Mouse (Mus musculus): Measurements from ENCODE around the gene Anapc7. TPM values are rescaled to one million over a fixed set of nuclear protein-coding genes. Genes with fewer than 3 reads are reported as not detected.

The Anapc7 gene
- polyA plus RNA-seq, 1 experiment from 2014 or later = 53.9 TPM

DNA sequence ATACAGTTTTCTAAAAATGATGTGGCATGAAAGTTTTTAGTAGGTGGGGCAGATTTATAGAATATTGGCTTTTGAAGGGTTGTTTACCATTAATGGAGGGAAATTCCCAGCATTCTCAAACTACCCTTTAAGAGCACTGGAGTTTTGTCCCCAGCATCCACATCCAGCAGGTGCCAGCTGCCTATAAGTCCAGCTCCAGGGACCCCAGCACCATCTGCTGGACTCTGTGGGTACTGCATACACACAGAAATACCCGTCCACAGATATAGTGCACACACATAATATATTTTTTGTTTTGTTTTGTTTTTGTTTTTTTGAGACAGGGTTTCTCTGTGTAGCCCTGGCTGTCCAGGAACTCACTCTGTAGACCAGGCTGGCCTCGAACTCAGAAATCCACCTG, 27.6 kb upstream of the Anapc7 start:
- WGBS = 52% methylated on average over 2 of the region's 2 CpGs
- Histone ChIP-seq H3K27me3 (ENCODE audit: low read depth, poor library complexity, severe bottlenecking) (no peaks in the 10 kb centered on the region), H3K4me3 (0 out of 2 replicates have a peak overlapping the region, but pooled peaks have one; percentile 91), H3K27ac (replicated peaks) (no peak overlapping the region), H3K4me1 (peaks cover 13% of the 10 kb centered on the region), H3K36me3 (peaks cover 33% of the 10 kb centered on the region), H3K9me3 (replicated peaks) (no peaks in the 10 kb centered on the region)
- peak; percentile 67 for DNase-seq (ENCODE audit: low spot score)

DNA sequence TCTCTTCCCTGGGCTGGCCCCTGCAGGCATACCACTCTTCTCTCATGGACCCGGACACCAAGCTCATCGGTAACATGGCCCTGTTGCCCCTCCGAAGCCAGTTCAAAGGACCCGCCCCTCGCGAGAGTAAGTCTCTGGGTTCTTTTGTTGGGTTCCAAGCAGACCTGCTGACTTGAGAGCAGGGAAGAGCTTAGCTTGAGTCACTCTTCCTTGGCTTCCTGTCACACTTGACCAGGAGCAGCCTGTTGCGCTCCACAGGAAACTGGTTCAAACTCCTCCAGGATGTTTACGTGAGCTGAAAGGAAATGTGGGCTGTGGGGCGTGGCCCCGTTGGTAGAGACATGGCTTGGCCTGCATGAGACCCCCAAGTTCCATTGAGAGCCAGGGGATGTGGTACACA, 24.7 kb upstream of the Anapc7 start:
- Histone ChIP-seq H3K4me3 (no peak overlapping the region), H3K9me3 (replicated peaks) (no peaks in the 10 kb centered on the region), H3K4me1 (peaks cover 13% of the 10 kb centered on the region), H3K27ac (replicated peaks) (no peak overlapping the region), H3K27me3 (ENCODE audit: low read depth, poor library complexity, severe bottlenecking) (no peaks in the 10 kb centered on the region), H3K36me3 (peaks cover 61% of the 10 kb centered on the region)
- no peak for DNase-seq (ENCODE audit: low spot score)
- 89% methylated on average over 10 of the region's 10 CpGs for WGBS

DNA sequence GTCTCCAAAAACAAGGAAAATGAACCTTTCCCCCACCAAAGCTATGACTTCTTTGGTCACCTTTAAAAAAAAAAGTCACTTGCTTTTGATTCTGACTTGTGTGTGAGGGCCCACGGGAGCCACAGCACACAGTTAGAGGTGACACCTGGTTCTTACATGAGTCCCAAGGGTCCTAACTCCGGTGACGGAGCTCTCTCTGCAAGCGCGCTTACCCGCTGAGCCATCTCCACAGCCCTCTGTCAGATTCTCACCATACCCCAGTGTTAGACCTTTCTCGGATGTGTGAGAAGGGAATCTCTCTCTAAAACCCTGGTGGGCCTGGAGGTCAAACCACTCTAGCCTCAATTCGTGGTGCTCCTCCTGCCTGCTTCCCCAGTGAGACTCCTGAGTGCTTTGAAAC, 24.0 kb upstream of the Anapc7 start:
- peaks cover 68% of the 10 kb centered on the region for H3K36me3 ChIP-seq
- WGBS = 94% methylated on average over 8 of the region's 8 CpGs

DNA sequence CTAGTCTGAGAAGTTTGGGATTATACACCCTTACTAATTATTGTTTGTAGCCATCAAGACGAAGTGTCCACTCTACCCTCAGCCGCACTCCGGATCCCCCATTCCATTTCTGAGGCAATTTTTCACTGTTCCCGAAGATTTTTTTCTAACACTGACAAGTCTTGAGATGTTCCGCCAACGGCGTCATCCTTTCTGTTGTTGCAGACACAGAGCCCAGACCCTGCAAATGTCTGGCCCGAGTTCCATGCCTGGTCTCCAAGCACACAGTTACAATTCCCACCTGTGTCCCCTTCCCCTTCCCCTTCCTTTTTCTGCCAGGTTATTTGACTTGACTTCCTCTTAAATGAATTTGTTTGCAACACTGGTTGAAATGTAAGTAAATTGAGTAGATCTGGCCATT, 21.6 kb upstream of the Anapc7 start:
- Histone ChIP-seq H3K9me3 (replicated peaks) (no peaks in the 10 kb centered on the region), H3K4me3 (no peak overlapping the region), H3K36me3 (peaks cover 86% of the 10 kb centered on the region), H3K27me3 (ENCODE audit: low read depth, poor library complexity, severe bottlenecking) (no peaks in the 10 kb centered on the region), H3K27ac (replicated peaks) (no peak overlapping the region), H3K4me1 (no peaks in the 10 kb centered on the region)
- DNase-seq (ENCODE audit: low spot score) = no peak
- WGBS = 97% methylated on average over 8 of the region's 8 CpGs

More for the DNA sequence above, 24.0 kb upstream of the Anapc7 start:
- Histone ChIP-seq H3K9me3 (replicated peaks) (no peaks in the 10 kb centered on the region), H3K27me3 (ENCODE audit: low read depth, poor library complexity, severe bottlenecking) (no peaks in the 10 kb centered on the region), H3K4me3 (no peak overlapping the region), H3K27ac (replicated peaks) (no peak overlapping the region), H3K4me1 (peaks cover 9% of the 10 kb centered on the region)
- DNase-seq (ENCODE audit: low spot score) = no peak

DNA sequence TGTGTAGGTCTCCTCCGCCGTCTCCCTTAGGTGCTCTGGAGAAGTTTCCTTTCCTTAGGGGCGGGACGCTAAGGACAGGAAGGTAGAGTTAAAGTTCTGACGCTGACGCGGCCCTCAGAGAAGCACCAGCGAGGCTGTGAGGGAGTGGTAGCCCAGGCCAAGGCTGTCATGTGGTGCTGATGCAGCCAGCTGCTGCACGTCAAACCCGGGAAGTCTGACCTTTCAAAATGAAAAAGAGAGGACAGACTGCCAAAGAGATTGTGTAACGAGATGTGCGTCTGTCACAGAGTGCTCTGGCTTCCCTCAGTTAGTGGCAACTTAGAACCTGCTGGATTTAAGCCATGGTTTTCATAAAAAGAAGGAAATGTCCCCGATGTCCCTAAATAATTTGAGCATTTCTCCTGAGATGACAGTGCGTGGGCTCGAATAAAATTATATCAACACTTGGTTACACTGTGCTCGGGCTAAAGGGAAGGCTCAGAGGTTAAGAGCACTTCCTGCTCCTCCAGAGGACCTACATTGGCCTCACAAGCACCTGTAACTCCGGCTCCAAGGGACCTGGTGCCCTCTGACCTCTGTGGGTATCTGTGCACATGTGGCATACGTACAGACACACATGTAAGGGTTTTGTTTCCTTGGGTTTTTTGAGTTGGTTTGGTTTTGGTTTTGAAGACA, 20.7 kb upstream of the Anapc7 start:
- Histone ChIP-seq H3K27me3 (ENCODE audit: low read depth, poor library complexity, severe bottlenecking) (no peaks in the 10 kb centered on the region), H3K4me1 (no peaks in the 10 kb centered on the region), H3K27ac (replicated peaks) (no peak overlapping the region), H3K36me3 (peaks cover 91% of the 10 kb centered on the region), H3K4me3 (no peak overlapping the region), H3K9me3 (replicated peaks) (no peaks in the 10 kb centered on the region)
- DNase-seq (ENCODE audit: low spot score) = no peak
- 90% methylated on average over 18 of the region's 18 CpGs for WGBS

DNA sequence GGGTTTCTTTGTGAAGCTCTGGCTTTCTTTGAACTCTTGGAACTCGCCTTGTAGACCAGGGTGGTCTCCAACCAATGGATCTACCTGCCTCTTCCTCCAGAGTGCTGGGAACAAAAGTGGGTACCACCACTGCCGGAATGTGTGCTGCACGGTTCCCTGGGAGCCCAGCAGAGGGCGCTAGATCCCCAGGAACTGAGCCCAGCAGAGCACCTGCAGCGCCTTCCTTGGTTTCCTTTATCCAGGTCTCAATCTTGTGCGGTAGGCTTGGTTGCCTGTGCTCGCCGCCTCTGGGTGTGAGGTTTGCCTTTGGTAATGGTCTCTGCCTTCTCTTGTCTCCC, 20.2 kb upstream of the Anapc7 start:
- H3K27me3 ChIP-seq (ENCODE audit: low read depth, poor library complexity, severe bottlenecking) = no peaks in the 10 kb centered on the region
- H3K36me3 ChIP-seq = peaks cover 96% of the 10 kb centered on the region
- 25% methylated on average over 8 of the region's 8 CpGs for WGBS

DNA sequence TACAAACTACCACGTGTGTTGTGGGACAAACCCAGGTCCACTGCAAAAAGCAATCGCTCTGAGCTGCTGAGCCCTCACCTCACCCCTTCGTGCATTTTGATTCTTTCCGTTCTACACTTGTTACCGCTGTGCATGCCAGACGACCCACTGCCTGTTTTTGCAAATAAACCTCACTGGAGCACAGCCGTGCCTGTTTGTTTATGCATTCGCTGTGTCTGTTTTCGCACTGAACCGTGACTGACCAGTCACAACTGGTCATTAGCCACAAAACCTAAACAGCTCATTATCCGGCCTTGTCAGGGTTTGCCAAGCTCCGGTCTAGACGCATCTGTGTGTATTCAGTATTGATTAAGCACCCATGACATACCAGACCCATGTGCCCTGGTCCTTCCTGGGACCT, 19.3 kb upstream of the Anapc7 start:
- no peaks in the 10 kb centered on the region for H3K27me3 ChIP-seq (ENCODE audit: low read depth, poor library complexity, severe bottlenecking)
- no peak for DNase-seq (ENCODE audit: low spot score)
- no peak overlapping the region for H3K4me3 ChIP-seq
- H3K36me3 ChIP-seq = peaks cover 98% of the 10 kb centered on the region
- WGBS = 93% methylated on average over 13 of the region's 13 CpGs
- no peak overlapping the region for H3K27ac ChIP-seq (replicated peaks)
- no peaks in the 10 kb centered on the region for H3K4me1 ChIP-seq
- peaks cover 7% of the 10 kb centered on the region; the same call in 1 of the 2 replicates for H3K9me3 ChIP-seq (replicated peaks)

More for the DNA sequence above, 20.2 kb upstream of the Anapc7 start:
- peak; percentile 64 for DNase-seq (ENCODE audit: low spot score)
- H3K4me3 ChIP-seq = no peak overlapping the region
- no peak overlapping the region for H3K27ac ChIP-seq (replicated peaks)
- H3K9me3 ChIP-seq (replicated peaks) = no peaks in the 10 kb centered on the region
- H3K4me1 ChIP-seq = no peaks in the 10 kb centered on the region

DNA sequence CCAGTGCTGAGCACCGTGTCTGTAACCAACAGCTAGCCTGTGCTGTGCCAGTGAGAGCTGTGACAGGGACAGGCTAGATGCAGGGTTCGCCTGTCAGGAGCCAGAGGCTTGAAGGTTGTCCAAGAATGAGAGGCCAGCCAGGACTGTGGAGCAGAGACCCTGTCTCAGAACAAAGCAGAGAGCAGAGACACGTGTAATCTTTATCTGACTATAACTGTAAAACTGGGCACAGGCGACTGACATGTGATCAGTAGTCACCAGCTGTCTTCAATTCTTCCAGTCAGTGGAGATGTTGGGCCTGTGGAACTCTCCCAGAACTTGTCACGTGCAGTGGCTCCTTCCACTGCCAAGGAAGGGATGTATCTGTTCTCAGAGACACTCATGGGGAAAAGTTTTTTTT, 18.7 kb upstream of the Anapc7 start:
- no peak overlapping the region for H3K4me3 ChIP-seq
- 89% methylated on average over 5 of the region's 5 CpGs for WGBS
- H3K27ac ChIP-seq (replicated peaks) = no peak overlapping the region
- H3K9me3 ChIP-seq (replicated peaks) = peaks cover 7% of the 10 kb centered on the region; the same call in 1 of the 2 replicates
- no peaks in the 10 kb centered on the region for H3K27me3 ChIP-seq (ENCODE audit: low read depth, poor library complexity, severe bottlenecking)
- no peaks in the 10 kb centered on the region for H3K4me1 ChIP-seq
- H3K36me3 ChIP-seq = peaks cover 98% of the 10 kb centered on the region
- DNase-seq (ENCODE audit: low spot score) = no peak

DNA sequence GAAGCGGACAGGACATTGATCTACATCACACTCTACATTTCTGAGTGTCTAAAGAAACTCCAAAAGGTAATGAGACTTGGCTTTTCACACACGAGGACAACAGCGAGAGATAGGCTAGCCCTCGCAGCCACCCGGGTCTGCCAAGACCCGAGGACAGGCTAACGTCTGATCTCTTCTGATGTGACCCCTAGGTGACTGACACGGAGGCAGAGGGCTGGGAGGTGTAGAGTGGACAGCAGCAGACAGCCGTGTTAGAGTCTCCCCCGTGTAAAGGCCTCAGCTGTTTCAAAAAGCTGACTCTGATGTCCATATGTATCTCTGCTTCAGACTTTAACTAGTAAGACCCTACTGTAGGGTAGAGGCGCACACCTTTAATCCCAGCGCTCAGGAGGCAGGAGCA, 18.1 kb upstream of the Anapc7 start:
- H3K27me3 ChIP-seq (ENCODE audit: low read depth, poor library complexity, severe bottlenecking) = no peaks in the 10 kb centered on the region
- WGBS = 94% methylated on average over 12 of the region's 12 CpGs
- H3K4me1 ChIP-seq = no peaks in the 10 kb centered on the region
- no peak overlapping the region for H3K4me3 ChIP-seq
- H3K27ac ChIP-seq (replicated peaks) = no peak overlapping the region
- peaks cover 93% of the 10 kb centered on the region for H3K36me3 ChIP-seq
- DNase-seq (ENCODE audit: low spot score) = no peak
- H3K9me3 ChIP-seq (replicated peaks) = peaks cover 7% of the 10 kb centered on the region; the same call in 1 of the 2 replicates

DNA sequence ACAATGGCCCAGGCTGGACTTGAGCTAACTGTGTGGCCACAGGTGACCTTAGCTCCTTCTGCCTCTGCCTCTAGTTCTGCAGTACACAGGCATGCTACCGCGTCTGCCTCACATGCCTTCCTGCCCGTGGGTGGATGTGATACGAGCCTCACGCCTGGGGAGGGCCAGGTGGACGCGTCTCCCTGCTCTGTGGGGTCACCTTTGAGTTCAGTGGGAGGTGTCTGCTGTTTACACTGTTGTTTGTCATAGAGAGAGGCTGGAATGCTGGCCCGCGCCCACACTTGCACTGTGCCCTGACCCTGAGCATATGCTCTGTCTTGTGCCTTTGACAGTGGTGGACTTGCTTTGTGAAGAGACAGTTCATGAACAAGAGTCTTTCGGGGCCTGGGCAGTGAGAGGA, 16.0 kb upstream of the Anapc7 start:
- Histone ChIP-seq H3K9me3 (replicated peaks) (peaks cover 10% of the 10 kb centered on the region; the same call in 1 of the 2 replicates), H3K4me3 (no peak overlapping the region), H3K36me3 (peaks cover 82% of the 10 kb centered on the region), H3K4me1 (no peaks in the 10 kb centered on the region), H3K27me3 (ENCODE audit: low read depth, poor library complexity, severe bottlenecking) (no peaks in the 10 kb centered on the region), H3K27ac (replicated peaks) (no peak overlapping the region)
- WGBS = 97% methylated on average over 10 of the region's 10 CpGs
- DNase-seq (ENCODE audit: low spot score) = no peak

DNA sequence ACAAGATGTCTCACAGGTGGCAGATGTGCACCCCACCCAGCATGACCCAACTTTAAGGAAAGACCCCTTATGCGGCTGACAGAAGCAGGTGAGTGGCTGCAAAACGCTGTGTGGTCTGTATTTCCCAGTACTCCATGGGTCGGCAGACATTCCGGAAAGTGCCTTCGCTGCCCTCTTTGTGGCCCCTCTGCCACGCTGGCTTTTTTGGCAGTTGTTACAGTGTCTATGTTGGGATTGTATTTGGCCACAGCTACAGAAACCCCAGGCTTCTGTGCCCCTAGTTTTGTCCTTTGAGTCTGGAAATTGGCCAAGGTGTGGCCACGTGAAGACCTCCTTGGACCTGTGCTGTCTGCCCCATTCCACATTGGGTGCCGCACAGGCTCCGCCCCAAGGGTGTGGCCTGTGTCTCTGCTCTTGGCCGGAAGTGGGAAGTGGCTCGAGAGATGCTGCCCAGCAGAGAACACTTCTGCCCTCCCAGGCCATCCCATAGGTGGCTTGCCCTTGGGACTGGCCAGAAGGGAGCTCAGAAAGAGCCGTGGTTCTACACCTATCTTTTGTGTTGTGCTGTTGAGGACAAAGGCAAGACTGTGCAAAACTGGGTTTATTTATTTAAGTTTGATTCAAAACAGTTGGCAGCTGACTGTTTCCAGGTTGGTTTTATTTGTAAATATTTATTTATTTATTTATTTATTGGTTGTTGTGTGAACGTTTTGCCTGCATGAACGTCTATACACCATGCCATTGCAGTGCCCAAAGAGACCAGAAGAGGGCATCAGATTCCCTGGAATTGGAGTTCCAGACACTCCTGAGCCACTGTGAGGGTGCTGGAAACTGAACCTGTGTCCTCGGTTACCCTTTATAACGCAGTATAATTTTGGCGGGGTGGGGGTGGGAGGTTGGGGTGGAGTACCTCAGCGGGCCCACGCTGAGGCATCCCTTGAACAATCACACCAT, 11.5 kb upstream of the Anapc7 start:
- peaks cover 38% of the 10 kb centered on the region for H3K36me3 ChIP-seq
- no peak overlapping the region for H3K27ac ChIP-seq (replicated peaks)
- 87% methylated on average over 19 of the region's 19 CpGs for WGBS
- no peak for DNase-seq (ENCODE audit: low spot score)
- H3K9me3 ChIP-seq (replicated peaks) = peaks cover 10% of the 10 kb centered on the region; the same call in 1 of the 2 replicates
- H3K4me1 ChIP-seq = no peaks in the 10 kb centered on the region
- no peaks in the 10 kb centered on the region for H3K27me3 ChIP-seq (ENCODE audit: low read depth, poor library complexity, severe bottlenecking)
- H3K4me3 ChIP-seq = no peak overlapping the region

DNA sequence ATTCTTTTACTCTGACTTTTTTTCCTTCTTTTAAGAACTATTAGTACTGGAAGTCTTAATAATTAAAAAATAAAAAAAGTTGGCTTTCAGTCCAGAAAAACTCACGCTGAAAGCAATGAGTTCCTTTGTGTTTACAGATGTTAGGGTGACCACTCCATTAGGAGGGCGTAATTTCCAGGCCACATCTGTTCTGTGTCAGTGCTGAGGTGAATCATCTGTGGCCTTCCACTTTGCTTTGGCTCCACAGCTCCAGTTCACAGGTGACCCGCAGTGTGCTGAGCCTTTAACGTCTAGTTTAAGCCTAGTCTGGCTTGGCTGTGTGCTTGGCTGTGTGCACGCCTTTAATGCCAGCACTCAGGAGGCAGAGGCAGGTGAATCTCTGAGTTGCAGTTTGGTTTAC, 9.6 kb upstream of the Anapc7 start:
- Histone ChIP-seq H3K27me3 (ENCODE audit: low read depth, poor library complexity, severe bottlenecking) (no peaks in the 10 kb centered on the region), H3K27ac (replicated peaks) (no peak overlapping the region), H3K4me1 (no peaks in the 10 kb centered on the region), H3K36me3 (peaks cover 19% of the 10 kb centered on the region), H3K9me3 (replicated peaks) (0 out of 2 replicates have a peak, but pooled peaks cover 4% of the 10 kb centered on the region), H3K4me3 (no peak overlapping the region)
- WGBS = 85% methylated on average over 5 of the region's 5 CpGs
- no peak for DNase-seq (ENCODE audit: low spot score)

DNA sequence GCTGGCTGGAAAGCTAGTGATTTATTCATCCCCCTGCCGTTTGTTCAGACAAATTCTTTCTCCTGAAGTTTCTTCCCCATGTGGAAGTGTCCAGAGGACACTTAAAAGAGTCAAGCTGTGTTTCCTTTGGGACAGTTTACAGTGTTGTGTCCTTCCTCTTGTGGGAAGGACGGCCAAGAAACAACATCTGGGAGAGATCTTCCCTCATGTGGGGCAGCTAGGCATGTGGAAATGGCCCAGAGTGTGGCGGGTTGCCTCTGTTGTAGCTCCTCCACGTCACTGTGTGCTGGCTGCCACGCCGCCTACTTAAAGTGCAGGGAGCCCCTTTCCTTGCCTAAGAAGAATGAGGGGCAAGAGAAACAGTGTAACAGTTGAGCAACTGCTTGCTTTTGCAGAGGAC, 8.7 kb upstream of the Anapc7 start:
- WGBS = 78% methylated on average over 6 of the region's 6 CpGs
- H3K36me3 ChIP-seq = peaks cover 10% of the 10 kb centered on the region
- no peak overlapping the region for H3K4me3 ChIP-seq
- DNase-seq (ENCODE audit: low spot score) = no peak
- H3K9me3 ChIP-seq (replicated peaks) = 0 out of 2 replicates have a peak, but pooled peaks cover 3% of the 10 kb centered on the region
- H3K27me3 ChIP-seq (ENCODE audit: low read depth, poor library complexity, severe bottlenecking) = no peaks in the 10 kb centered on the region
- H3K4me1 ChIP-seq = no peaks in the 10 kb centered on the region
- no peak overlapping the region for H3K27ac ChIP-seq (replicated peaks)
